Mouse (Mus musculus): ENCODE data around the gene Pigf. TPM values are rescaled to one million over a fixed set of nuclear protein-coding genes. Genes with fewer than 3 reads are reported as not detected.
A peak's percentile ranks its signal among the peaks of the same experiment; 100 is the strongest.

Pigf gene
- polyA plus RNA-seq, 1 experiment from 2014 or later, result 42.4 TPM

DNA sequence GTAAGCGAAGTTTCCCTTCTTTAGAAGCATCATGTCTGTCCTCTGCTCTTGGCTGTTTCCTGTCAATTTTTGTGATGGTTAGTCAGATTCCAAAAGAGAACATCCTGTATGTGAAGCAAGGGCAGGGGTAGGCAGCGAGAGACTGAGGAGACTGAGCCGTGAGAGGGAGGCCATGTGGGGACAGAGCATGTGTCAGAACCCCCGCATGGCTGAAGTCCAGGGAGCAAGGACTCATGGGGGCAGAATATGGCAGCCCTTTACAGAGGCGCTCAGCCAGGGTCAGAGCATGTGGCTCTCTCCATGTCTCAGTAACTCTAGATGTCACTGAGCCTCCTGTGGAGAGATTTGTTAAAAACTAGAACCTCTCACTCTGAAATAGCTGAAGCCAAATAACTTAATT is 28.7 kb upstream of the Pigf start:
- no peaks in the 10 kb centered on the region for H3K9me3 ChIP-seq
- 80% methylated on average over 5 of the region's 5 CpGs for WGBS
- H3K36me3 ChIP-seq (replicated peaks), result no peaks in the 10 kb centered on the region
- H3K27me3 ChIP-seq (replicated peaks; ENCODE audit: low read depth, poor library complexity, severe bottlenecking), result no peaks in the 10 kb centered on the region
- DNase-seq (ENCODE audit: low spot score), result no peak
- H3K27ac ChIP-seq (replicated peaks), result no peak overlapping the region
- no peak overlapping the region for H3K4me3 ChIP-seq
- peaks cover 22% of the 10 kb centered on the region for H3K4me1 ChIP-seq

DNA sequence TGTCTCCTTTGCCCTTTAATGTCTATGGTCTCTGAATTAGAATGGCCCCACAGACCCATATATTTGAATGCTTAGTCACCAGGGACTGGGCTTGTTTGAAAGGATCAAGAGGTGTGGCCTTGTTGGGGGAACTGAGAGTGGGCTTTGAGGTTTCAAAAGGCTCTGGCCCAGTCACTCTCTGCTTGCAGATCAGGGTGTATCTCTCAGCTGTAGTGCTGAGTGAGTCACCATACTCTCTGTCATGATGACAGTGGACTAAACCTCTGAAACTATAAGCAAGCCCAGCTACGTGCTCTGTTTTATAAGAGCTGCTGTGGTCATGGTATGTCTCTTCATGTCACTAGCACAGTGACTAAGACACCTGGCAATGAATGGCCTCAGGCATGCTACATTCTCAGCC is 27.2 kb upstream of the Pigf start:
- Histone ChIP-seq H3K27ac (replicated peaks) (no peak overlapping the region), H3K4me3 (no peak overlapping the region), H3K9me3 (no peaks in the 10 kb centered on the region), H3K36me3 (replicated peaks) (no peaks in the 10 kb centered on the region), H3K4me1 (peaks cover 9% of the 10 kb centered on the region), H3K27me3 (replicated peaks; ENCODE audit: low read depth, poor library complexity, severe bottlenecking) (no peaks in the 10 kb centered on the region)
- DNase-seq (ENCODE audit: low spot score), result no peak
- WGBS, result 69% methylated on average over 1 of the region's 1 CpGs

DNA sequence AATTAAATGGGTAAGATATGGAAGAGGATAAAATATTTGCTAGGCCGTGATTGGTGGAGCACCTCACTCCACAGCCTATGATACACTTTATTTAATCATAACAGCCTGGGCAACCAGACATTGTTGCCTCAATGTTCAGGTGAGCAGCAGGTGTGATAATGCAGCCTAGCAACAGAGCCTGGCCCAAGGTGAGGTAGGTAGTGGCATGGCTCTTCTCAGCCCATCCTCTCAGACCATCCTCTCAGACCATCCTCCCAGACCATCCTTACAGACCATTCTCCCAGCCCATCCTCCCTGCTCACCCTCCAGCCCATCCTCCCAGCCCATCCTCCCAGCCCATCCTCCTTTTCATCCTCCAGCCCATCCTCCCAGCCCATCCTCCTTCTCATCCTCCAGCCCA is 26.4 kb upstream of the Pigf start:
- H3K27ac ChIP-seq (replicated peaks), result no peak overlapping the region
- H3K4me3 ChIP-seq, result no peak overlapping the region
- H3K27me3 ChIP-seq (replicated peaks; ENCODE audit: low read depth, poor library complexity, severe bottlenecking), result no peaks in the 10 kb centered on the region
- peaks cover 8% of the 10 kb centered on the region for H3K4me1 ChIP-seq
- no peak for DNase-seq (ENCODE audit: low spot score)
- no peaks in the 10 kb centered on the region for H3K9me3 ChIP-seq
- WGBS, result 92% methylated on average over 1 of the region's 1 CpGs
- no peaks in the 10 kb centered on the region for H3K36me3 ChIP-seq (replicated peaks)

DNA sequence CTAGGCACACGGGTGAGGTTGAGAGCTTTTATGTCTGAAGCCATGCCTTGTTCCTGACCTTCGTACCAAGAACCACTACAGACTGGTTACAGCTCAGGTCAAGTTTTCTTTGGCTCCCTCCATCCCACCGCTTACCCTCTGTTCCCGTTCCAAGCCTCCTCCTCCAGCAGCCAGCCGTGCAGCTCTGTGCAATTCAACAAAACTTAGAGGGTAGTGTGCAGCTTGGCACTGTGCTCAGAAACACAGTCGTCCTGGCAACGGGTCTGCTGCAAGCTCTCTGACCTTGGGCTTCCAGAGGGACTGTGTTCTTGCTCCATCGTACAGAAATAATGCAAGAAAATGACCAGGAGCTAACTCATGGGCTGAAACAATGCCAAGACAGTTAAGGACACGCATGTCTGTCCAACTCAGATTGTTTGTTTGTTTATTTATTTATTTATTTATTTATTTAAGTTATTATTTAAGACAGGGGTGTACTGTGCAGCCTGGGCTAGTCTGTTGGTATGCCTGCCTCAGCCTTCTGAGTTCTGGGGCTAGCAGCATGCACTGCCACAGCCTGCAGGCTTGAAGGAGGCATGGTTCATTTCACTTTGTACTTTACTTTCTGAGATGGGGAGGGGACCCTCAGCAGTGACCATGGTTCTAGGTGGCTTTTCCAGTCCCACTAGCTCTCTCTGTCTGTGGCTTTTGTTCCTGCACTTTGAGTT is 25.4 kb upstream of the Pigf start:
- WGBS, result 76% methylated on average over 9 of the region's 9 CpGs
- Histone ChIP-seq H3K4me1 (peaks cover 8% of the 10 kb centered on the region), H3K27me3 (replicated peaks; ENCODE audit: low read depth, poor library complexity, severe bottlenecking) (no peaks in the 10 kb centered on the region), H3K9me3 (no peaks in the 10 kb centered on the region), H3K27ac (replicated peaks) (no peak overlapping the region), H3K36me3 (replicated peaks) (no peaks in the 10 kb centered on the region), H3K4me3 (no peak overlapping the region)
- no peak for DNase-seq (ENCODE audit: low spot score)

DNA sequence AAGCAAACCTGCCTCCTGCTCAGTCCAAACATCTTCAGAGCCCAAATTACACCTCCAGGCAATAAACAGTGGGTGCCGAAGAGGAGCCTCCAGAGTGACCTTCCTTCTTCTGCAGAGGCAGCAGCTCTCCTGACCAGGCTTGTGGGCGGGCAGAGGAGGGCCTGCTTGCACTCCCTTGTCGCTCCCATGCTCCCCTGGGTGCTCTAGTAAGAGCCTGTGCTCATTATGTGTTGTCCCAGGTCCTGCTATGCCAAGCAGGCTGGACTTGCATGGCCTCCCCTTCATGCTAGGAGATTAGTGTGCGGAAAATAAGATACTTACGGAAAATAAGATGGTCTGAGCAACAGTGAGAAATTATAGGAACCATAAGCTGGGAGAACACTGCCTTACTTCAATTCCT is 24.5 kb upstream of the Pigf start:
- no peaks in the 10 kb centered on the region for H3K9me3 ChIP-seq
- no peaks in the 10 kb centered on the region for H3K27me3 ChIP-seq (replicated peaks; ENCODE audit: low read depth, poor library complexity, severe bottlenecking)
- no peak overlapping the region for H3K27ac ChIP-seq (replicated peaks)
- H3K4me3 ChIP-seq, result no peak overlapping the region
- 55% methylated on average over 5 of the region's 5 CpGs for WGBS
- peaks cover 2% of the 10 kb centered on the region; the same call in 1 of the 2 replicates for H3K4me1 ChIP-seq
- no peaks in the 10 kb centered on the region for H3K36me3 ChIP-seq (replicated peaks)
- no peak for DNase-seq (ENCODE audit: low spot score)

DNA sequence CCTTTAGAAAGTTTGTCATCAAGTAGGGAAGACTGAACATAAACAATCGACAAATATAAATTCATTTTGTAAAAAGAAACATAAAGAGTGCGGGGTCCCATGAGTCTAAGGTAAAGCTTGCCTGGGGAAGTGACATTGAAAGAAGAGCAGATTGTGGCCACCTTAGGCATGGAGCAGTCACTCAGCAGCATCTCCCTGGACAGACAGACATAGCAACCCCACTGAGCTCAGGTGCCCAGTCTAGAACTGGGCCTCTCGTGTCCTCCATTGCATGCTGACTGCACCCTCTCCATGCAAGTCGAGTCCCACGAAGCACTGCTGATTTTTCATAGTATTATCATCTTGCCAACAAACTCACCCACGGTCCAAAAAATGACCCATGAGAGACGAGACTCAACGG is 19.6 kb upstream of the Pigf start:
- H3K36me3 ChIP-seq (replicated peaks), result no peaks in the 10 kb centered on the region
- H3K9me3 ChIP-seq, result no peaks in the 10 kb centered on the region
- DNase-seq (ENCODE audit: low spot score), result no peak
- 85% methylated on average over 8 of the region's 8 CpGs for WGBS
- H3K27me3 ChIP-seq (replicated peaks; ENCODE audit: low read depth, poor library complexity, severe bottlenecking), result no peaks in the 10 kb centered on the region
- H3K4me3 ChIP-seq, result no peak overlapping the region
- H3K4me1 ChIP-seq, result no peaks in the 10 kb centered on the region
- no peak overlapping the region for H3K27ac ChIP-seq (replicated peaks)

DNA sequence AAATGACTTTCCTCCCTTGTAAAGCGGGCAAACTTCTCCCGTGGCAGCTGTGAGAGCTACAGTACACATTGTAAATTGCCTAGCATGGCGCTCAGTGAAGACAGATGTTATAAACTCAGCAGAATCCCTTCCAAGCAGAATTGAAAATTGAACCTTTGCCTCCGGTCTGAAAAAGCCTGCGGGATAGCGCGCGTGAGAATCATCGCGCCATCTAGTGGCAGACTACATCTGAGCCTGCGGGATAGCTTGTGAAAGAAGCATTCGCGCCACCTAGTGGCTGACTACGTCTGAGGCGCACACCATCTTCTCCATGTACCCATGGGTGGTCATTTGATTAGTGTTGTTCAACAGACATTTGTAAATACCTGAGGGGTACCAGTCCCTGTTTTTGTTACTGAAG is 19.2 kb upstream of the Pigf start:
- 2% methylated on average over 15 of the region's 15 CpGs for WGBS
- DNase-seq (ENCODE audit: low spot score), result peak; percentile 90
- H3K27me3 ChIP-seq (replicated peaks; ENCODE audit: low read depth, poor library complexity, severe bottlenecking), result no peaks in the 10 kb centered on the region

DNA sequence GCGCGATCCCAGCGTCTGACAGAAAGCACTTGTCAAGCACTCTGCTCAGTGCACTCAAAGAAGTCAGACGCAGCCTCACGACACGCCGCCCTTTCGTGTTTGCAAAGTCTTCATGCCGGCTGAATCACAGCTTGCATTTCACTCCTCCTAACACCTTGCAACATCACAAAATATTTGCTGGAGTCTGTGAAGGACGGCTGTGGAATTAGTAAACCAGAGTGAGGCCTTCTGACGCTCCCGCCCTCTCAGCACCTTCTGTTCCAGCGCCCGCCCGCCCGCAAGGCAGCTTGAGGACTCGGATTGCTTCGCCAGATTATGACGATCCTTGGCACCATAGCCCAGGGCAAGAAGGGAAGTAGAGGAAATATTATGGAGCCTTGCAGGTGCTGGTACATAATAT is 16.5 kb upstream of the Pigf start:
- H3K27ac ChIP-seq (replicated peaks), result no peak overlapping the region
- DNase-seq (ENCODE audit: low spot score), result no peak
- H3K27me3 ChIP-seq (replicated peaks; ENCODE audit: low read depth, poor library complexity, severe bottlenecking), result no peaks in the 10 kb centered on the region
- no peak overlapping the region for H3K4me3 ChIP-seq
- WGBS, result 78% methylated on average over 19 of the region's 19 CpGs
- H3K36me3 ChIP-seq (replicated peaks), result peaks cover 13% of the 10 kb centered on the region
- no peaks in the 10 kb centered on the region for H3K4me1 ChIP-seq
- no peaks in the 10 kb centered on the region for H3K9me3 ChIP-seq

More for the DNA sequence above, 19.2 kb upstream of the Pigf start:
- H3K27ac ChIP-seq (replicated peaks), result no peak overlapping the region
- H3K4me3 ChIP-seq, result no peak overlapping the region
- H3K36me3 ChIP-seq (replicated peaks), result no peaks in the 10 kb centered on the region
- no peaks in the 10 kb centered on the region for H3K9me3 ChIP-seq
- H3K4me1 ChIP-seq, result no peaks in the 10 kb centered on the region

DNA sequence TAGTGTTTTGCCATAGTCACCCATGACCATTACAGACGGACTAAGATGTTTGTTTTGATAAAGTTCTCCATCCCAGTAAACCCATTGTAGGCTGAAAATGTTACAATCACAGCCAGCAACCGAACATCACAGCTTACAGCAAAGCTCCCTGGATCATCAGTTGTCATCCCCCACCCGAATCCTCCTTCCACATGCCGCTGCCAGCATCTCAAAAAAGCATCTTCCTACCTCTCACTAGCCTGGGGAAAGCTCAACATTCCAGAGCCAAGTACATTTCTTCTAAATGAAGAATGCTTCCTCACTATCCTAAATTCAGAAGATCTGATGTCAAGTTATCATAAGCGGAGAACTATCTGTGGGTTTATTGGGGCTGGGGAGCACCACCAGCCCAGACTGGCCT is 13.3 kb upstream of the Pigf start:
- WGBS, result 87% methylated on average over 5 of the region's 5 CpGs
- no peak overlapping the region for H3K27ac ChIP-seq (replicated peaks)
- peaks cover 36% of the 10 kb centered on the region for H3K36me3 ChIP-seq (replicated peaks)
- DNase-seq (ENCODE audit: low spot score), result no peak
- no peaks in the 10 kb centered on the region for H3K4me1 ChIP-seq
- no peaks in the 10 kb centered on the region for H3K27me3 ChIP-seq (replicated peaks; ENCODE audit: low read depth, poor library complexity, severe bottlenecking)
- H3K9me3 ChIP-seq, result no peaks in the 10 kb centered on the region
- no peak overlapping the region for H3K4me3 ChIP-seq

DNA sequence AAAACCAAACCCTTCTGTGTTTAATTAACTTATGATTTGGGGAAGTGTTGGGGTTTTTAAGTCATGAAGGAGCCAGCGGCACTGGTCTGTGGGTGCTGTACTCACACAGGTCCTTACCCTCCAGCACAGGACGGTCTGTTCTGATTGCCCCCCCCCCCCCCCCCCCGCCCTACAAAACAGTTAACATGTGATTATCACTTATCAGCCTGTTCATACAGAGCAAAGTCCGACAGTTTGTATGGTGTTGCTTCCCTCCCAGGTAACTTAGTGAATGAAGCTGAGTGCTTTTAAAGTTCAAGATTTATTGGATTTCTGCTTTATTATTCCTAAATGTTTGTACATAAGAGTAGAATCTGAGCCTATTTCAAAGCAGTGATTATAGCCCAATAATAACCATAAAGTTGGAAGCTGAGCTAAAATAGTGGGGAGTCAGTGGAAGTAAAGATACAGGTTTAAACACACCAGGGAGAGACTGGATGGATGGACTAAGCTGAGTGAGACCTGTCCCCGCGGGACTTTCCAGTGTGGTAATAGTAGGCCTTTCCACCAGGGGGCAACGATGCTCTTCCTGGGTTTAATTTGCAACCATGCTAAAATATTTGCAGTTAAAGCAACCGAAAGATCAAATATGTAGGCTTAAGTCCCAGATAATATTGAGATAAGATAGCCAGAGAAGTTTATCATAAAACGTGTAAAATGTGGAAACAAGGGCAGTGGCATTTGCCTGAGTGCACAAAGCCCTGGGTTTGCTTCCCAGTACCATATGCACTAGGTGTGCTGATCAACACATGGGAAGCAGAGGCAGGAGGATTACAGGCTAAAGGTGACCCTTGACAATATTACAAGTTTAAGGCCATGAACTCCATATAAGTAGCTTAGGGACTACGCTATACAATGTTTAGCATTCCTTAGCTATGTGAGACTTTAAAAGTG is 11.2 kb upstream of the Pigf start:
- Histone ChIP-seq H3K9me3 (no peaks in the 10 kb centered on the region), H3K27ac (replicated peaks) (no peak overlapping the region), H3K27me3 (replicated peaks; ENCODE audit: low read depth, poor library complexity, severe bottlenecking) (no peaks in the 10 kb centered on the region), H3K4me1 (no peaks in the 10 kb centered on the region), H3K36me3 (replicated peaks) (peaks cover 50% of the 10 kb centered on the region), H3K4me3 (no peak overlapping the region)
- 58% methylated on average over 10 of the region's 10 CpGs for WGBS
- peak; percentile 29 for DNase-seq (ENCODE audit: low spot score)

DNA sequence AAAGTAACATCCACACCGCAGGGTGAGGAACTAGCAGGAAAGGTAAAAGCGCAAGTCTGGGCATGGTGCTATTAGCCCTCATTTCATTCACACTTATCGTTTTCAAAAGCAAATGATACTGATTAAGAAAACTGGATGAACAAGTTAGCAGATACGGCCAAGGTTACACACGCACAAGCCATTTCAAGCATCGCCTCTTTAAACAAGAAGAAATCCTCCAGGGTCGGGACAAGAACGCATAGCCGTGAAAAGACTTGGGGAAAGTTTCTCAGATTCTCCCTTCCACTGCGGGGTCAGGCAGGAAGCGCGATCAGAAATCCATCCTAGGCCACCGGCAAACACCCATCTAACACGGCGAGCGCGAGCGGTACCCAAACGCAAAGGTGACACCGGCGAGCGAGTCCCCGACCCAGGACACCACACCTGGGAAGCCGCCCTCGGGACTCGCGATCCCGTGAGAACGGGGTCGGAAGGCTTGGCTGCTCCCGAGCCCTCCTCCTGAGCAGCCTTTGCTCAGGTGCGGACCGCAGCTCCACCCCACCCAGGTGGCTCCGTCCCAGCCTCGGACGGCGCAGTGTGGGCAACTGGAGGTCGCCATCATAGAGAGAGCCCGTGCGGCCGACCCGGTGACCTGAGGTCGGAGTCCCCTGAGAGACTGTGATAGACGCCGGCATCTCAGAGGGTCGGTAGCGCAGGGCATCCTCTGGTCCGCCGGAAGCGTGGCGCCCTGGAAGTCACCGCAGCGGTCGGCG is 539 bp downstream of the Pigf start:
- peak overlapping the region; percentile 97 for H3K4me3 ChIP-seq
- H3K9me3 ChIP-seq, result no peaks in the 10 kb centered on the region
- H3K36me3 ChIP-seq (replicated peaks), result peaks cover 24% of the 10 kb centered on the region
- peak overlapping the region; percentile 86 for H3K27ac ChIP-seq (replicated peaks)
- 1% methylated on average over 55 of the region's 55 CpGs for WGBS
- no peak for DNase-seq (ENCODE audit: low spot score)
- no peaks in the 10 kb centered on the region for H3K27me3 ChIP-seq (replicated peaks; ENCODE audit: low read depth, poor library complexity, severe bottlenecking)
- H3K4me1 ChIP-seq, result peaks cover 22% of the 10 kb centered on the region

DNA sequence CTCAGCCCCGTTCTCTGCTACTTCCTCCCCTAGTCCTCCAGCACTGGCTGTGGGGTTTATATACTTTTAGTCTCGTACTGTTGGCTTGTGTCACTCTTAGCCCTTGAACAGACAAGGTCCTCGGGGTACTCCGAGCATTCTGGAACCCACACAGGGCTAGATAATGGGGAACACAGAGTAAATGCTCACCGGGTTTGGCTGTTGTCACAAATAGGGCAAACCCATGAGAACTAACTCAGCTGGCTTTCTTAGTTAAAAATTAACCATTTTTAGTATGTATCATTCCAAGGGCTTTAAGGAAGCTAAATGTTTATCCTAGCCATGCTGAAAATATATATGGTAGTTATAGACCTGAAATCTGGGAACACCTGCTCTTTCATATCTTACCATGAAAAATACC is 5.5 kb downstream of the Pigf start:
- WGBS, result 92% methylated on average over 5 of the region's 5 CpGs

More for the DNA sequence above, 5.5 kb downstream of the Pigf start:
- H3K4me1 ChIP-seq, result peaks cover 11% of the 10 kb centered on the region; the same call in 1 of the 2 replicates
- H3K9me3 ChIP-seq, result no peaks in the 10 kb centered on the region
- H3K4me3 ChIP-seq, result no peak overlapping the region
- H3K27ac ChIP-seq (replicated peaks), result no peak overlapping the region
- peaks cover 45% of the 10 kb centered on the region for H3K36me3 ChIP-seq (replicated peaks)
- DNase-seq (ENCODE audit: low spot score), result no peak
- no peaks in the 10 kb centered on the region for H3K27me3 ChIP-seq (replicated peaks; ENCODE audit: low read depth, poor library complexity, severe bottlenecking)
